Mouse (Mus musculus): Measurements from ENCODE around the gene Pfn1.

DNA sequence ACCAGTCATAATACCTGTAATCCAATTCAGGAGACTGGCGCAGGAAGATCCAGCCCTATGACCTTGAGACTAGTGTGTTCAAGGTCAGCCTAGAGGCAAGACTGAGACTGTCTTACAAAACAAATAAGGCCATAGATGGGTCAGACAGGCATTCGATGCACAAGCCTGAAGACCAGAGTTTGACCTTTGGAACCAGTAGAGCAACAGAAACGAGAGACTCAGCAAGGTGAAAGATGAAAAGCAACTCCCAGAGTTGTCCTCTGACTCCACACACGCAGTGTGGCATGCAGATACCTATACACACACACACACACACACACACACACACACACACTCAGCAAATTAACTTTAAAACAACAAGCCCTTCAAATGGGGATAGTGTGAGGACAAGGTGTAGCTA, 27.6 kb downstream of the Pfn1 start:
- TF ChIP-seq CTCF (IDR thresholded peaks at IDR 0.05; ENCODE audit: borderline replicate concordance, insufficient read depth, low read length) (no peak), POLR2A (IDR thresholded peaks at IDR 0.05; ENCODE audit: low read depth, low read length) (no peak)
